Mouse (Mus musculus) spleen, adult 2 months (tissue): Measurements from ENCODE around the gene Ppp2r1b.

Source experiments
- CTCF ChIP-seq: fragments of 200-500 bp; IDR thresholded peaks from 2 replicates; pipeline ENCODE4 v1.5.1; 2011; ENCODE audit warnings: mild to moderate bottlenecking, inconsistent platforms; ENCODE audit not compliant: insufficient read depth, insufficient read length, insufficient replicate concordance; ENCODE audit errors: extremely low read depth
- POLR2A ChIP-seq: fragments of 200-500 bp; IDR thresholded peaks from 2 replicates; pipeline ENCODE4 v1.6.1; 2011; ENCODE audit warnings: low read depth, low read length, inconsistent platforms

GRCm38 (mm10) chr9:50850271-50850670 is 5.2 kb downstream of the Ppp2r1b start:
- no peak for TF ChIP-seq POLR2A
- TF ChIP-seq CTCF, result no peak
